Mouse (Mus musculus): ENCODE measurements around the gene Mfsd2b.
"Not testable (repeated sequence)": the region's sequence is repeated elsewhere in the genome, so short reads cannot be mapped to it uniquely, and the experiment has no call there.

DNA sequence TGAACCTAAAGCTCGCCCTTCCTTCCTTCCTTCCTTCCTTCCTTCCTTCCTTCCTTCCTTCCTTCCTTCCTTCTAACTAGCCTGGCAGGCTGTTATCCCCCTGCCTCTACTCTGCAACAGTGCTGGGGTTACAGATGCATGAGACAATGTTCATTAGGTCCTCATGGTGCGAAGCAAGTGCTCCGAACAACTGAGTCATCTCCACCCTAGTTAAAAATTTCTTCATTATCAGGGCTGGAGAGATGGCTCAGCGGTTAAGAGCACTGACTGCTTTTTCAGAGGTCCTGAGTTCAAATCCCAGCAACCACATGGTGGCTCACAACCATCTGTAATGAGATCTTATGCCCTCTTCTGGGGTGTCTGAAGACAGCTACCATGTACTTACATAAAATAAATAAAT is 12.4 kb upstream of the Mfsd2b start:
- TF ChIP-seq CTCF (IDR thresholded peaks at IDR 0.05; ENCODE audit: low read depth, low read length); EP300 (IDR thresholded peaks at IDR 0.05; ENCODE audit: insufficient read depth, low read depth, low read length): not testable (repeated sequence)

All from ES-Bruce4 (cell line).